Mouse (Mus musculus) neural tube, embryonic 15.5 days (tissue): ENCODE data around the gene Msrb3. TPM values are rescaled to one million over a fixed set of nuclear protein-coding genes. Genes with fewer than 3 reads are reported as not detected.

Experiments used
- ATAC-seq: fragments of 200-750 bp; cut with Nextera tagmentation; 2 replicates; pipeline ENCODE4 v1.8.0; 2017; ENCODE audit warnings: mild to moderate bottlenecking, moderate TSS enrichment, moderate library complexity; ENCODE audit not compliant: low FRiP score
- H3K27ac ChIP-seq: fragments of 300-500 bp; sonication (generic); replicated peaks from 2 replicates; pipeline ENCODE4 v1.5.1; 2015; ENCODE audit warnings: mild to moderate bottlenecking, inconsistent platforms
- H3K27me3 ChIP-seq: fragments of 300-500 bp; sonication (generic); replicated peaks from 2 replicates; pipeline ENCODE4 v1.6.1; 2015; ENCODE audit warnings: inconsistent platforms
- H3K36me3 ChIP-seq: fragments of 300-500 bp; sonication (generic); 2 replicates; pipeline ENCODE4 v1.6.1; 2015; ENCODE audit warnings: inconsistent platforms
- H3K4me1 ChIP-seq: fragments of 300-500 bp; sonication (generic); 2 replicates; pipeline ENCODE4 v1.6.1; 2015; ENCODE audit warnings: inconsistent platforms
- H3K4me2 ChIP-seq: fragments of 300-500 bp; sonication (generic); 2 replicates; pipeline ENCODE4 v1.6.1; 2015; ENCODE audit warnings: inconsistent platforms, mild to moderate bottlenecking, moderate library complexity
- H3K4me3 ChIP-seq: fragments of 300-500 bp; sonication (generic); replicated peaks from 2 replicates; pipeline ENCODE4 v1.5.1; 2015; ENCODE audit warnings: mild to moderate bottlenecking, inconsistent platforms
- H3K9ac ChIP-seq: fragments of 300-500 bp; sonication (generic); replicated peaks from 2 replicates; pipeline ENCODE4 v1.6.1; 2015; ENCODE audit warnings: mild to moderate bottlenecking, inconsistent platforms
- H3K9me3 ChIP-seq: fragments of 300-500 bp; sonication (generic); replicated peaks from 2 replicates; pipeline ENCODE4 v1.6.1; 2016; ENCODE audit warnings: inconsistent platforms
- WGBS: fragments of 180-500 bp; shearing (Covaris S2); methylation state at CpG from one replicate; pipeline ENCODE4 v1.1.7; 2015; ENCODE audit warnings: mixed read lengths; 5-methylcytosine and 5-hydroxymethylcytosine counted together
- polyA plus RNA-seq: library from polyadenylated mRNA; unstranded; fragments of >200 nt; fragmentation: Nextera tagmentation; extraction: Ambion mirVana; gene quantifications from 2 replicates; pipeline ENCODE4 v1.2.1, GENCODE M21; 2015

Gene Msrb3
- polyA plus RNA-seq, 1 experiment from 2014 or later = 1.2 TPM

DNA sequence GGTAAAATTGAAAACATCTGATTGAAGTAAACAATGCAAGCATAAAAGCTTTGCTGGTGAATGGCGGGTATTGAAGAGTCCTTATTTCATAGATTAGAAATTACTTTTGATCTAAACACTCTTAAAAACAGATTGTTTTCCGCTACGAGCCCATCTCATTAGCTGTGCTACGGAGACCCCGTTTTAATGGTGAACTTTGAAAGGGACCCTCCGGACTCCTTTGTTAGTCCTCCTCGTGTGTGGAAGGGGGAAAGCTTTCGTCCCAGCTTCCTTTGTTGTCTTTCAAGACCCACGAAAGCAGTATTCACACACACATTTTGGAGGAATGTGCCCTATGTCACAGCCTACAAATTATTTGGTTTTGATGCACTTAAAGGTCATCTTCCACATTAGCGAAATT is 44.6 kb downstream of the Msrb3 start:
- Histone ChIP-seq H3K36me3 (no peaks in the 10 kb centered on the region), H3K27me3 (no peaks in the 10 kb centered on the region), H3K9me3 (no peaks in the 10 kb centered on the region), H3K4me3 (no peak overlapping the region), H3K9ac (no peak overlapping the region), H3K4me1 (peaks cover 20% of the 10 kb centered on the region), H3K4me2 (peak overlapping the region; percentile 13; the same call in 1 of the 2 replicates), H3K27ac (no peak overlapping the region)
- no peak for ATAC-seq
- WGBS = 17% methylated on average over 10 of the region's 10 CpGs

DNA sequence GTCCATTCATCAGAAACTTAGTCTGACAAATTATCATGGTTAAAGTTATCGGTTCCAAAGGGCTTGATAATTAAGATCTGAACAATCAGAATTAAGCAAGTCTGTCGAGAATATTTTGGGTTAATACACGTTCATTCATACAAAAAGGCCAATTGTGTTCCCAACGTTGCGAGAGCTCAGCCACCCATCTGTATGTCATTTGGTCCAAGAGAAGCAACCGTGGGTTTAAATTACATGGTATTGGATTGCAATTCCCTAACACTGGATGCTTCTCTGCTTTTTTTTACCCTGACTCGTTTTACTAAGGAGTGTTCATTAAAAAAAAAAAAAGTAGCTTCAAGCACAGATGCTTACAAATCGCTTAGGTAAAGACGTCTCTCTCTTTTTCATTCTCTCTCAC is 45.1 kb downstream of the Msrb3 start:
- no peak overlapping the region for H3K4me2 ChIP-seq
- no peaks in the 10 kb centered on the region for H3K36me3 ChIP-seq
- ATAC-seq = no peak
- no peak overlapping the region for H3K9ac ChIP-seq
- no peak overlapping the region for H3K4me3 ChIP-seq
- no peaks in the 10 kb centered on the region for H3K27me3 ChIP-seq
- H3K9me3 ChIP-seq = no peaks in the 10 kb centered on the region
- H3K4me1 ChIP-seq = peaks cover 20% of the 10 kb centered on the region
- no peak overlapping the region for H3K27ac ChIP-seq
- 53% methylated on average over 9 of the region's 9 CpGs for WGBS

DNA sequence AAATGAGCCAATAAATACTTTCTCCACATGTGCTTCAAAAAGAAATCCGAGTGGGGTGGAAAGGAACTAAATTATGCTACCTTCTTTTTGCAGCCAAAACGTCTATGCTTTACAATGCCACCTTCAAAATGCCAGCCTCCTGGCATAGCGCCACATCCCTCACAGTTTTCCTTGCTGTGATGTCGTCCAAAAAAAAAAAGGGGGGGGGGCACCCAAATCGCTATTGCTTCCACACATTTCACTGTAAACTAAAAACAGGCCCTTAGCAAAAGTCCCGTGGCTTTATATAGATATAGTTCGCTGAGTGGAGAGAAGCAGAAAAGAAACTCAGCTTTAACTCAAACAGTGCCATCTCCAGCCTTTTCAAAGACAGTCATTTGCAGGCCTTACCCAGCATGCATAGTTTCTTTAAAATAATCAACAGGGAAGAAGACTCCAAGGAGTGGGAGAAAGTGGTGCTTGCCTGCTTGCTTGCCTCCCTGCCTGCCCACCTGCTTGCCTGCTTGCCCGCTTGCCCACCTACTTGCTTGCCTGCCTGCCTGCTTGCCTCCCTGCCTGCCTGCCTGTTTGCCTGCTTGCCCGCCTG is 47.6 kb downstream of the Msrb3 start:
- H3K4me2 ChIP-seq = peak overlapping the region; percentile 41; the same call in 1 of the 2 replicates
- no peaks in the 10 kb centered on the region for H3K36me3 ChIP-seq
- no peaks in the 10 kb centered on the region for H3K9me3 ChIP-seq
- no peak overlapping the region for H3K9ac ChIP-seq
- no peak overlapping the region for H3K27ac ChIP-seq
- no peak for ATAC-seq
- no peaks in the 10 kb centered on the region for H3K27me3 ChIP-seq
- peaks cover 20% of the 10 kb centered on the region for H3K4me1 ChIP-seq
- WGBS = 61% methylated on average over 9 of the region's 9 CpGs
- H3K4me3 ChIP-seq = no peak overlapping the region

DNA sequence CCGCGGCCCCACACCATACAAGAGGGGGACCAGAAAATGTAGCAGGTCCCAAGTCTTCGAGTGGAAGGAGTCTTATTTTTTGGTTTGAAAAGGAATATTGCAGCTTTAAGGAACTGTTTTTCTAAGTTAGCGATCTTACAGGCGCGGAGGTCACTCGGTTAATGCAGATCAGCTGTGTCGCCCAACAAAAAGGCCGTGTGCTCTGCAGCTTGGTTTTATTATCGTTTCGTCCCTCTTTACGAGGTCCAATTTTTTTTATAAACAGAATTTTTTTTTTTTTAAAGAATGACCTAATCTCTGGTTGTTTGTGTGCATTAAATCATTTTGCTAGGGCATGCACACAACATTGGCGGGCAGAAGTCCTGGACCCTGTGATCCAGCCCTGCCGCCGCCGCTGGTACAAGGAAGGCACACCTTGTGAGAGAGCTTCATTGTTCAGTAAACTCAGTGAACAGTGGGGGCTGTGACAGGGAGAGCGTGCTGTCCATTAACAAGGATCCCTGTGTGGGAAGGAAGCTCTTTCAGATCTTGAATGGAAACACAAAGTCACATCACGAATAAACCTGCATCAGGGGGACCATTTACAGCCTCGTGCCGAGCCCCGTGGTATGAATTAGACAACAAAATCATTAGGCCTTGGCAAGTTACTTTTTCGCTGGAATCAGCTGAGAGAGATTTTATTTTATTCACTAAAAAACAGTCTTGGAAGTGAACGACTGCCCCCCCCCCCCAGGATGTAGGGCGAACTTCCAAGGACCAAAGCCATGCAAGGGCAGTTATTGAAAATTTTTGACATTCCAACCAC is 48.3 kb downstream of the Msrb3 start:
- no peaks in the 10 kb centered on the region for H3K27me3 ChIP-seq
- H3K27ac ChIP-seq = no peak overlapping the region
- 45% methylated on average over 24 of the region's 24 CpGs for WGBS
- no peak for ATAC-seq
- no peaks in the 10 kb centered on the region for H3K9me3 ChIP-seq
- H3K36me3 ChIP-seq = no peaks in the 10 kb centered on the region
- H3K9ac ChIP-seq = no peak overlapping the region
- H3K4me1 ChIP-seq = peaks cover 20% of the 10 kb centered on the region
- H3K4me2 ChIP-seq = peak overlapping the region; percentile 41
- H3K4me3 ChIP-seq = no peak overlapping the region

DNA sequence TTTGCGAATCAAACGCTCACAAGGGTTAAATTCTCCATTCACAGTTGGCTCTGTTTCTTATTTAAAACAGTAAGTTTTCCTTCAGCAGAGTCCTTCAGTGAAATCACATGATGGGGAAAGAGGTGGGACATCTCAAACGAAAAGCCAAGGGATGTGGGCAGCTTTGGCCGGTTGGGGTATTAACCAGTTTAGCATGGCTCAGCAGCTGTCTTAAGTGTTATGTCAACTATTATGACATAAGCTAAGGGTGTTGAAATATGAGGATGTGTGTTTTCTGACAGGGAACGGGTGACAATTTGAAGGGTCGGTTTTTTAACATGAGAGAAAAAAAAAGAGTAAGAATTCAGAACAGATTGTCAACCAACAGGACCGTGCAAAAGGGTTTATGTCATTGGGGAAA is 50.2 kb downstream of the Msrb3 start:
- no peak overlapping the region for H3K9ac ChIP-seq
- 91% methylated on average over 7 of the region's 7 CpGs for WGBS
- H3K27ac ChIP-seq = no peak overlapping the region
- H3K9me3 ChIP-seq = no peaks in the 10 kb centered on the region
- H3K4me1 ChIP-seq = peaks cover 20% of the 10 kb centered on the region
- H3K36me3 ChIP-seq = no peaks in the 10 kb centered on the region
- no peak overlapping the region for H3K4me2 ChIP-seq
- no peaks in the 10 kb centered on the region for H3K27me3 ChIP-seq
- no peak overlapping the region for H3K4me3 ChIP-seq
- no peak for ATAC-seq

DNA sequence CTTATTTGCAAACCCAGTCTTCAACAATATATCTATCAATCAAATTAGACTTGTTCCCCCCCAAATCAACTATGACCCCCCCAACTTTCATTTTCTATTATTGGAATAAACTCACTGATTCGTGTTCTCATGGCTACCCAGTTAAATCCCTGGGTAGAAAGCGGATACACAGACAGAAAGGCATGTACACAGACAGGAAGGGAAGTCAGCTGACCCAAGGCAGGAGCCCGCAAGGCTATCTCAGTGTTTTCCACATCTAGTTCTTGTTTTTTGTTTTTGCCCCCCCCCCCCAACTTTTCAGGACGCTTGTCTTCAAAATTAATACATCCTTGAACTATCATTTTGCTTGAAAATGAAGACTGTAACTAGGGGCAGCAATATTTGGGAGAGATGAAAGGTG is 51.1 kb downstream of the Msrb3 start:
- Histone ChIP-seq H3K27ac (no peak overlapping the region), H3K9ac (no peak overlapping the region), H3K4me3 (no peak overlapping the region), H3K4me1 (peaks cover 20% of the 10 kb centered on the region), H3K9me3 (no peaks in the 10 kb centered on the region), H3K27me3 (no peaks in the 10 kb centered on the region), H3K36me3 (no peaks in the 10 kb centered on the region), H3K4me2 (no peak overlapping the region)
- no peak for ATAC-seq
- 88% methylated on average over 4 of the region's 4 CpGs for WGBS

DNA sequence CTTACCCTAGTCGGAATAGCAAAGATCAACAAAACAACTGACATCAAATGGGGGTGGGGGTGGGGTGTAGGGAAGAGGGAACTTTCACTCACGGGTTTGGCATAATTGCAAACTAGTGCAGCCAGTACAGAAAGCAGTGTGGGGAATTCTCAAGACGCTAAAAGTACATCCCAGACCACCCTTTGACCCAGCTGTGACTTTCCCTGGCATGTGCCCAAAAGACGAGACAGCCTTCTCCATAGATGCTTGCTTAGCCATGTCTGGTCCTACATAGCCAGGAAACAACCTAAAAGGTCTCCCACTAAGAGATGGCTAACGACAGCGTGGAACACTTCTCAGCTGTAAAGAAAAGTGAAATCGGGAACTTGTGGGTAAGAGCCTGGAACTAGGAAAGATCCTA is 58.9 kb downstream of the Msrb3 start:
- Histone ChIP-seq H3K9me3 (no peaks in the 10 kb centered on the region), H3K9ac (no peak overlapping the region), H3K4me3 (no peak overlapping the region), H3K36me3 (no peaks in the 10 kb centered on the region), H3K4me2 (no peak overlapping the region), H3K27ac (no peak overlapping the region), H3K4me1 (no peaks in the 10 kb centered on the region), H3K27me3 (no peaks in the 10 kb centered on the region)
- ATAC-seq = no peak
- 86% methylated on average over 7 of the region's 7 CpGs for WGBS

DNA sequence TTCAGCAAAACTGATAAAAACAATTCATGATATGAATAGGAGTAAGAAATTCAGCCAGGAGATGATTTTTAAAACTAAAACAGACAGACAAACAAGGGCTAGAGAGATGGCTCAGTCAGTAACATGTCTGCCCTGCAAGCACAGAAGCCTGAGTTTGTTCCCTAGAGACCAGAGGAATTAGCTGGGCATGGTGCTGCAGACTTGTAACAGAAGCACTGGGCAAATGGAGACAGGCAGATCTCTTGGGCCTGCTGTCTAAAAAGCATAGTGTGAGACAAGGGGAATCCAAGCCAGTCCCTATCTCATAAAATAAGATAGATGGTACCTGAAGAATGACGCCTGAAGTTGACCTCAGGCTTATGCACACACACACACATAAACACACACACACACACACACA is 64.4 kb downstream of the Msrb3 start:
- no peak overlapping the region for H3K4me2 ChIP-seq
- no peaks in the 10 kb centered on the region for H3K9me3 ChIP-seq
- H3K4me1 ChIP-seq = no peaks in the 10 kb centered on the region
- ATAC-seq = no peak
- no peak overlapping the region for H3K4me3 ChIP-seq
- WGBS = 89% methylated on average over 1 of the region's 1 CpGs
- H3K27me3 ChIP-seq = no peaks in the 10 kb centered on the region
- H3K27ac ChIP-seq = no peak overlapping the region
- no peaks in the 10 kb centered on the region for H3K36me3 ChIP-seq
- H3K9ac ChIP-seq = no peak overlapping the region

DNA sequence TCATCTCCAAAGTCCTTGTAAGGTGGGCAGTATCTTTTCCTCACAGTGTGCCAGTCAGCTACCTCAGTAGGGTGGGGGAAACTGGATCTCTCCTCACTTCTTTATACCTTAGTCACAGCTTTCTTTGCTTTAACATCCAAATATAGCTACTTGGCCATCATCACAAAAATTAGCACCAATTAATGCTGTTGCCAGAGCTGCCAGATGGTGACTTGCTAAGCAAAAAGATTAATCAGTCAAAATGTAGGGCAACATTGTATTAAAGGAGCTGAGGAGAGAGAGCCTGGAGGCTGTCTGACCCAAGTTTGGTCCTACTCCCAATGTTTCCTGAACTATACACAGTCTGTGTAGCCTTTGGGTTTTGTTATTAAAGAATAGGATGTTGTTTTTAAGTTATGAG is 65.1 kb downstream of the Msrb3 start:
- H3K9ac ChIP-seq = no peak overlapping the region
- ATAC-seq = no peak

DNA sequence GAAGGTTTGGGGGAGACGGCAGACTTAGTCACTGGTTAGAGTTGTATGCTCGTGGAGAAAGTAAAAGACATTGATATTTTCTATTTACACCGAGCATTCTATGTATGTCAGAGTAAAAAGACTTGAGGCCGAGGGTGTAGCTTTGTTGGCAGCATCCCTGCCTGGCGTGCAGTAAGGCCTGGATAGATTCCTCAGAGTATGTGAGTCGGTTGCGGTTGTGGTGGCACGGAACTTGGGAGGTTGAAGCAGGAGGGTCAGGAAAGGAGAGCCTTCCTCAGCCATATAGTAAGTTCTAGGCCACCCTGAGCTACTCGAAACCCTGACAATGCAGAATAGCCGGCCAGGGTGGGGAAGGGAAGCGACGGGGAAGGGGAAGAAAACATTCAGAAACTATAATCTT is 71.1 kb downstream of the Msrb3 start:
- H3K4me2 ChIP-seq = no peak overlapping the region
- no peaks in the 10 kb centered on the region for H3K9me3 ChIP-seq
- H3K27me3 ChIP-seq = no peaks in the 10 kb centered on the region
- H3K4me3 ChIP-seq = no peak overlapping the region
- no peaks in the 10 kb centered on the region for H3K36me3 ChIP-seq
- no peaks in the 10 kb centered on the region; the same call in 1 of the 2 replicates for H3K4me1 ChIP-seq
- no peak overlapping the region for H3K27ac ChIP-seq
- 91% methylated on average over 12 of the region's 12 CpGs for WGBS
- ATAC-seq = no peak
- H3K9ac ChIP-seq = no peak overlapping the region

More for the DNA sequence above, 65.1 kb downstream of the Msrb3 start:
- Histone ChIP-seq H3K27me3 (no peaks in the 10 kb centered on the region), H3K4me2 (no peak overlapping the region), H3K9me3 (no peaks in the 10 kb centered on the region), H3K4me1 (no peaks in the 10 kb centered on the region), H3K27ac (no peak overlapping the region), H3K36me3 (no peaks in the 10 kb centered on the region), H3K4me3 (no peak overlapping the region)

DNA sequence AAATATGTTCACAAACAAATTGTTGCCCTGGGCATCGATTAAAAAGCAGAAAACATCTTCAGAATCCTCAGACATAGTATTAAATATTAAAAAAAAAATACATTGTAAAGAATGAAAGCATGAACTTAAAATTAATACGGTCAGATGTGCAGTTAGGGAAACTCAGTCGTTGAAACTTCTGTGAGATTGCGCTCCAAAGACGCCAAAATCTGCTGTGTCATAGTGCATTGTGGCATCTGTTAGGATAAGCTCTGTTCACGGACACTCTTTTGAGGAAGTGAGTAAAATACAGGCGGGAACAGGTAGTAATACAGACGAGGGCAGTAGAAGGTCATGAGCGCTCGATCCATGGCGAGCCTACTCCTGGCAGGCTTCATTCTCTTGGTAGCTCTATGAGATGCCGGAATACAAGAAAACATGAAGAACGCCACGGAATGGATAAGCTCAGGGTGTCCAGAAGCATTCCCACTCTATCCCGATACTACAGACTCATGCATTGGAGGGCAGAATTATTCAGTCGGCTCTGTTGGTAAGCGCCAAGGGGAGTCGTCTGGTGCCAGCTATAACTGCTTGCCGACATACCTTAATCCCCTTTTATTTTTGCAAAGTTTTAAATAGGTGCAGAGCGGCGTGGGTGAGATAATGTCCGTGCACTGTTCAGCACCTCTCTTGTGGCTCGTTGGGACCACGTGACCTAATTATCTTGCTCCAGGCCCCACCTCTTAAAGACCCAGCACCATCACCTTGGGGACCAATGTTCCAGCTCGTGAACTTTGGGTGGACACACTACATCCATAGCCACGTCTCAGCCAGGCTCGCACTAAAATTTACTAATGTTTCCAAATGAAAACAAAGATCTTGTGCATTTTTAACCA is 71.9 kb downstream of the Msrb3 start:
- Histone ChIP-seq H3K36me3 (no peaks in the 10 kb centered on the region), H3K9ac (no peak overlapping the region), H3K4me1 (no peaks in the 10 kb centered on the region; the same call in 1 of the 2 replicates), H3K4me2 (no peak overlapping the region), H3K27ac (no peak overlapping the region), H3K27me3 (no peaks in the 10 kb centered on the region), H3K4me3 (no peak overlapping the region), H3K9me3 (no peaks in the 10 kb centered on the region)
- no peak for ATAC-seq
- 84% methylated on average over 27 of the region's 27 CpGs for WGBS
